Mouse (Mus musculus) bone marrow macrophage, adult 2 months (primary cell): Measurements from ENCODE around the gene Vstm2a.

ENCODE experiments used
- CTCF ChIP-seq: IDR thresholded peaks from 2 replicates; pipeline ENCODE4 v1.5.1; 2012; ENCODE audit warnings: low read depth, mild to moderate bottlenecking, low read length, moderate library complexity
- POLR2A ChIP-seq: IDR thresholded peaks from 2 replicates; pipeline ENCODE4 v1.6.1; 2012; ENCODE audit warnings: mild to moderate bottlenecking, low read depth, low read length, borderline replicate concordance

GRCm38 (mm10) chr11:16296521-16296920 is 39.0 kb downstream of the Vstm2a start:
- TF ChIP-seq POLR2A (no peak), CTCF (no peak)
